Mouse (Mus musculus): ENCODE data around the gene Lfng. TPM values are rescaled to one million over a fixed set of nuclear protein-coding genes. Genes with fewer than 3 reads are reported as not detected.

The Lfng gene
- polyA plus RNA-seq, 1 experiment from 2014 or later = 20.5 TPM

GRCm38 (mm10) chr5:140661875-140662643 lies 54.9 kb downstream of the Lfng start:
- TF ChIP-seq CTCF (IDR thresholded peaks at IDR 0.05; ENCODE audit: low read depth) = no peak
- WGBS = 57% methylated on average over 12 of the region's 12 CpGs
- Histone ChIP-seq H3K4me2 (no peak overlapping the region), H3K4me3 (ENCODE audit: low read depth, low read length) (no peak overlapping the region), H3K4me1 (ENCODE audit: insufficient read depth) (no peaks in the 10 kb centered on the region), H3K36me3 (ENCODE audit: insufficient read depth) (no peaks in the 10 kb centered on the region), H3K27me3 (ENCODE audit: insufficient read depth, low read length) (no peaks in the 10 kb centered on the region), H3K27ac (ENCODE audit: low read depth) (no peak overlapping the region), H3K9ac (0 out of 2 replicates have a peak overlapping the region, but pooled peaks have one; percentile 14), H3K9me3 (ENCODE audit: low read depth, low read length) (no peaks in the 10 kb centered on the region)
- no peak for DNase-seq
- no peak for ATAC-seq (ENCODE audit: insufficient read depth)

GRCm38 (mm10) chr5:140662741-140663592 lies 55.8 kb downstream of the Lfng start:
- peak; percentile 16; the same call in 1 of the 2 replicates for ATAC-seq (ENCODE audit: insufficient read depth)
- TF ChIP-seq CTCF (IDR thresholded peaks at IDR 0.05; ENCODE audit: low read depth) = no peak
- H3K27me3 ChIP-seq (ENCODE audit: insufficient read depth, low read length) = no peaks in the 10 kb centered on the region
- no peaks in the 10 kb centered on the region for H3K36me3 ChIP-seq (ENCODE audit: insufficient read depth)
- DNase-seq = no peak
- H3K9ac ChIP-seq = 0 out of 2 replicates have a peak overlapping the region, but pooled peaks have one; percentile 14
- no peak overlapping the region for H3K27ac ChIP-seq (ENCODE audit: low read depth)
- no peaks in the 10 kb centered on the region for H3K4me1 ChIP-seq (ENCODE audit: insufficient read depth)
- no peak overlapping the region for H3K4me2 ChIP-seq
- WGBS = 65% methylated on average over 17 of the region's 17 CpGs
- no peak overlapping the region for H3K4me3 ChIP-seq (ENCODE audit: low read depth, low read length)
- H3K9me3 ChIP-seq (ENCODE audit: low read depth, low read length) = no peaks in the 10 kb centered on the region

GRCm38 (mm10) chr5:140663621-140664180 lies 56.6 kb downstream of the Lfng start:
- Histone ChIP-seq H3K36me3 (ENCODE audit: insufficient read depth) (0 out of 2 replicates have a peak, but pooled peaks cover 5% of the 10 kb centered on the region), H3K4me2 (no peak overlapping the region), H3K27ac (ENCODE audit: low read depth) (no peak overlapping the region), H3K9me3 (ENCODE audit: low read depth, low read length) (no peaks in the 10 kb centered on the region), H3K9ac (no peak overlapping the region), H3K27me3 (ENCODE audit: insufficient read depth, low read length) (no peaks in the 10 kb centered on the region), H3K4me1 (ENCODE audit: insufficient read depth) (no peaks in the 10 kb centered on the region), H3K4me3 (ENCODE audit: low read depth, low read length) (no peak overlapping the region)
- 53% methylated on average over 7 of the region's 7 CpGs for WGBS
- ATAC-seq (ENCODE audit: insufficient read depth) (peak; percentile 68), DNase-seq (peak; percentile 86)
- TF ChIP-seq CTCF (IDR thresholded peaks at IDR 0.05; ENCODE audit: low read depth) = peak; percentile 88

Other genes starting within 250 kb of the Lfng start
- gene Snx8, start 218.1 kb upstream of the Lfng start, polyA plus RNA-seq (2014; fragmentation: Nextera tagmentation; extraction: Ambion mirVana) = 8.3 and 9.5 TPM in 2 replicates
- gene Eif3b, start 188.0 kb upstream of the Lfng start, polyA plus RNA-seq (2014; fragmentation: Nextera tagmentation; extraction: Ambion mirVana) = 172 and 184 TPM in 2 replicates
- not detected in 2 replicates for gene Gm4869, start 161.7 kb upstream of the Lfng start, polyA plus RNA-seq (2014; fragmentation: Nextera tagmentation; extraction: Ambion mirVana)
- 21.5 and 22.0 TPM in 2 replicates for gene Chst12, start 101.8 kb upstream of the Lfng start, polyA plus RNA-seq (2014; fragmentation: Nextera tagmentation; extraction: Ambion mirVana)
- not detected in 2 replicates for gene Grifin, start 42.2 kb upstream of the Lfng start, polyA plus RNA-seq (2014; fragmentation: Nextera tagmentation; extraction: Ambion mirVana)
- 56.4 and 61.6 TPM in 2 replicates for gene Ttyh3, start 41.7 kb downstream of the Lfng start, polyA plus RNA-seq (2014; fragmentation: Nextera tagmentation; extraction: Ambion mirVana)
- 21.1 and 25.5 TPM in 2 replicates for gene Iqce, start 95.1 kb downstream of the Lfng start, polyA plus RNA-seq (2014; fragmentation: Nextera tagmentation; extraction: Ambion mirVana)
- gene Brat1, start 97.7 kb downstream of the Lfng start, polyA plus RNA-seq (2014; fragmentation: Nextera tagmentation; extraction: Ambion mirVana) = 19.8 and 21.2 TPM in 2 replicates
- 0.99 and 1.1 TPM in 2 replicates for gene Amz1, start 116.8 kb downstream of the Lfng start, polyA plus RNA-seq (2014; fragmentation: Nextera tagmentation; extraction: Ambion mirVana)
- gene Gna12, start 223.1 kb downstream of the Lfng start, polyA plus RNA-seq (2014; fragmentation: Nextera tagmentation; extraction: Ambion mirVana) = 63.0 and 77.1 TPM in 2 replicates

Measured in lung, embryonic 14.5 days (tissue).